Mouse (Mus musculus): ENCODE results near the gene Nrd1.
A peak's percentile ranks its signal among the peaks of the same experiment; 100 is the strongest.

The Nrd1 gene

GRCm38 (mm10) chr4:108999999-109000950 is at the start of gene Nrd1:
TSS of gene Nrd1 (plus strand) at chr4:109000655.
- DNase-seq (ENCODE audit: inconsistent age in 2 of 2, low spot score in 1 of 2), result peak; percentile 99 to 100

GRCm38 (mm10) chr4:108951663-108952062 is 48.8 kb upstream of the Nrd1 start:
- no peak for DNase-seq (ENCODE audit: inconsistent age in 2 of 2, low spot score in 1 of 2)

GRCm38 (mm10) chr4:108959696-108960095 is 40.8 kb upstream of the Nrd1 start:
- DNase-seq (ENCODE audit: inconsistent age in 2 of 2, low spot score in 1 of 2), result no peak

- DNase-seq (ENCODE audit: inconsistent age in 2 of 2, low spot score in 1 of 2), result no peak
These were observed 39.6 kb upstream of the Nrd1 start for GRCm38 (mm10) chr4:108960619-108961460.

- no peak for DNase-seq (ENCODE audit: inconsistent age in 2 of 2, low spot score in 1 of 2)
These were observed 37.4 kb upstream of the Nrd1 start for GRCm38 (mm10) chr4:108963017-108963416.

- no peak for DNase-seq (ENCODE audit: inconsistent age in 2 of 2, low spot score in 1 of 2)
These were observed 30.9 kb upstream of the Nrd1 start for GRCm38 (mm10) chr4:108969517-108969916.

- DNase-seq (ENCODE audit: inconsistent age in 2 of 2, low spot score in 1 of 2), result peak in 1 of 2 experiments; percentile 31
These were observed 29.4 kb upstream of the Nrd1 start for GRCm38 (mm10) chr4:108971054-108971453.

GRCm38 (mm10) chr4:108976458-108977071 is 23.9 kb upstream of the Nrd1 start:
- peak; percentile 45 to 83 for DNase-seq (ENCODE audit: inconsistent age in 2 of 2, low spot score in 1 of 2)

GRCm38 (mm10) chr4:108986833-108987472 is 13.5 kb upstream of the Nrd1 start:
- peak in 1 of 2 experiments; percentile 45 for DNase-seq (ENCODE audit: inconsistent age in 2 of 2, low spot score in 1 of 2)

GRCm38 (mm10) chr4:108987473-108987842 is 13.0 kb upstream of the Nrd1 start:
- DNase-seq (ENCODE audit: inconsistent age in 2 of 2, low spot score in 1 of 2), result no peak

GRCm38 (mm10) chr4:108989430-108989829 is 11.0 kb upstream of the Nrd1 start:
- no peak for DNase-seq (ENCODE audit: inconsistent age in 2 of 2, low spot score in 1 of 2)

GRCm38 (mm10) chr4:108990032-108990431 is 10.4 kb upstream of the Nrd1 start:
- no peak for DNase-seq (ENCODE audit: inconsistent age in 2 of 2, low spot score in 1 of 2)

GRCm38 (mm10) chr4:108990571-108990970 is 9.9 kb upstream of the Nrd1 start:
- DNase-seq (ENCODE audit: inconsistent age in 2 of 2, low spot score in 1 of 2), result no peak

GRCm38 (mm10) chr4:108991811-108992210 is 8.6 kb upstream of the Nrd1 start:
- DNase-seq (ENCODE audit: inconsistent age in 2 of 2, low spot score in 1 of 2), result no peak

GRCm38 (mm10) chr4:108992978-108993377 is 7.5 kb upstream of the Nrd1 start:
- no peak for DNase-seq (ENCODE audit: inconsistent age in 2 of 2, low spot score in 1 of 2)

- DNase-seq (ENCODE audit: inconsistent age in 2 of 2, low spot score in 1 of 2), result no peak
These were observed 506 bp downstream of the Nrd1 start for GRCm38 (mm10) chr4:109000961-109001360.

GRCm38 (mm10) chr4:109008046-109008445 is 7.6 kb downstream of the Nrd1 start:
- DNase-seq (ENCODE audit: inconsistent age in 2 of 2, low spot score in 1 of 2), result peak; percentile 44 to 75

GRCm38 (mm10) chr4:109014091-109014490 is 13.6 kb downstream of the Nrd1 start:
- DNase-seq (ENCODE audit: inconsistent age in 2 of 2, low spot score in 1 of 2), result no peak

GRCm38 (mm10) chr4:109017441-109017840 is 17.0 kb downstream of the Nrd1 start:
- no peak for DNase-seq (ENCODE audit: inconsistent age in 2 of 2, low spot score in 1 of 2)

- no peak for DNase-seq (ENCODE audit: inconsistent age in 2 of 2, low spot score in 1 of 2)
These were observed 18.8 kb downstream of the Nrd1 start for GRCm38 (mm10) chr4:109019301-109019700.

- DNase-seq (ENCODE audit: inconsistent age in 2 of 2, low spot score in 1 of 2), result peak; percentile 39 to 78
These were observed 21.5 kb downstream of the Nrd1 start for GRCm38 (mm10) chr4:109021976-109022375.

Measured in adrenal gland, adult (tissue).